Mouse (Mus musculus) adipocyte (in vitro differentiated cells): ENCODE data around the gene BC017158.
"Not testable (repeated sequence)": the region's sequence is repeated elsewhere in the genome, so short reads cannot be mapped to it uniquely, and the experiment has no call there.

Experiments used
- DNase-seq: peaks from one replicate; pipeline ENCODE4 v3.0.0-alpha.2; 2016; ENCODE audit warnings: low spot score

BC017158 gene

DNA sequence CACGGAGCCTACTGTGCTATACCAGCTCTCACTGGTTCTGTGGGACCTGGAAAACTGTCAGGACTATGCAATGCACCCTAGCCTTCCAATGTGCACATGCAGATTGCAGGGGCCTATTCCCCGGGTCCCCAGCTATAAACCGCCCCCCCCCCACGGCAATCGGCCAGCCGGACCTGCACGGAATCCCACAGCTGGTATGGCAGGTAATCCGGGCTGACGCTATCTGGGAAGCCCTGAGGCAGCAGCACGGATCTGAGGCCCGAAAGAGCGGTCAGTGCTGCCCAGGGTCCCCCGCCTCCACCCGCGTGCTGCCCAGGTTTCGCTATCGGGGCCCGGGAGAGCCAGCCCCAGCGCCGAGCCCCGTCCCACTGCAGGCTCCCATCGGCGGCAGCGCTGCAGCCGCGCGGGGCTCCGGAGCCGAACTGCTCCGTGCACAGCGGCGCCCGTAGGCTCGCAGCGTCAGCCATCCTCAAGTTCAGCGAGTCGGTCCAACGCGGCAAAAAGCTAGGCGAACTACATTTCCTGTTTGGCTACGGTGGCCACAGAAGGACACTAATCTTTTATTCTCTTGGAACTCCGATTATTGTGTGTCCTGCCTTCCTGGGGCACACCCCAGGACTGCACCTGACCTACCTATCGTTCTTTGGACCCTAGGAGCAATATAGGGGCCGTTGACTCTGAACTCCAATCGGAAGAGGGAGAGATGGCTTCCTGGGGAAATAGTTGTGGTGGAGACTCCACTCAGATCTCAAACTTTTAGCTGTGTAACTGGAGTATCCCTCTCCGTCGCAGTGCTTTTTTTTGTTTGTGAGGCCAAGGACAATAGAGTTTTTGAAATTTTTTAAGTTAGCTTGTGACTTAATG, at the start of gene BC017158:
BC017158 (minus strand) TSS at position 554 of the 864 bp plus-strand sequence.
- DNase-seq = peak; percentile 67

DNA sequence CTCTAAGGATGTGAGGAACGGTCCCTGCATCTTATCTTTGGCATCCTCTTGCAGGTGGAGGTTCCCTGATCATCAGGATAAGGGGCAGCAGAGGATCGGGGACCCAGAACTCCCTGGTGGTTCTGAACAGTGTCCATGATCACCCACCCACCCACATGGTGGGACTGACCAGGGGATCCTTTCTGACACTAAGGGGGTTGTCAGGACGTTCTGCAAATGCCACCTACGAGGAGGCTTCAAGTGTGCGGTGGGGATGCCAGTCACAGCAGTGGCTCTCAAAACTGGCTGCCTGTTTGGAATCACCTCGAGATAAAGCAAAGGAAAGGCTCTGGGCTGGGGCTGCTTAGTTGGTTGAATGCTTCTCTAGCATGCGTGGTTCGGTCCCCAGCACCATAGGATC, 49.0 kb upstream of the BC017158 start:
- DNase-seq = no peak

DNA sequence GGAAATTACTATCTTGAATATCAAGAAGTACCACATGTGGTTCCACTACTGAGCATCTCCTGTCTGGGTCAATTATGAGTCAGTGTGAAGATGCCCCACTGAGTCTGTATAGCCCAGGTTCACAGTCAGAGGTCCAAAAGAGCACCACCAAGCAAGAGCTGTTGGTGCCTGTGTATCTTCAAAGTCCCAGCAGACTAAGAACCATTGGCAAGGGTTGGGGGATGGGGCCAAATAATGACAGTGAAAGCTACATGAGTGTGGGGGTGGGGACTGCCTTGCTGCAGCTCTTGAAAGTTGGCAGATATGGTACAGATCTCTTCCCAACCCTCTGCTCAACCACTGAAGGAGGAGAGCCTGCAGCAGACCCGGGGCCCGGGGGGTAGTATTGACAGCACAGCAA, 48.6 kb upstream of the BC017158 start:
- no peak for DNase-seq

DNA sequence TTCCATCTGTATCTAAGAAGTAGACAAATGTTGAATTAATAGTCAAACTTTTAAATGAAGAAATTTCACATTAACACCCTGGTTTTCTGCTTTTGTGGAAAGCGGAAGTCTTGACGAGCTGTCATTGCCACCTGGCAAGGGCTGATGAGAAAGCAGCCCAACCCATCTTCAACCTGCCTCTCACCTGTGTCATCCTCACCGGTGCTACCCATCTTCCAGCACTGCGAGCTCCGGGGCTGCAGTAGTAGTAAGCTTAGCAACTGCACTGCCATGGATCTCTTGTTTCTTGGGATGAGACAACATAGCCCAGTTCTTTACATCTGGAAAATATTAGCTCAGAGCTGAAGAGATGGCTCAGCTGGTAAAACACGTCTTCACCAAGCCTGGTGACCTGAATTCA, 47.7 kb upstream of the BC017158 start:
- no peak for DNase-seq

DNA sequence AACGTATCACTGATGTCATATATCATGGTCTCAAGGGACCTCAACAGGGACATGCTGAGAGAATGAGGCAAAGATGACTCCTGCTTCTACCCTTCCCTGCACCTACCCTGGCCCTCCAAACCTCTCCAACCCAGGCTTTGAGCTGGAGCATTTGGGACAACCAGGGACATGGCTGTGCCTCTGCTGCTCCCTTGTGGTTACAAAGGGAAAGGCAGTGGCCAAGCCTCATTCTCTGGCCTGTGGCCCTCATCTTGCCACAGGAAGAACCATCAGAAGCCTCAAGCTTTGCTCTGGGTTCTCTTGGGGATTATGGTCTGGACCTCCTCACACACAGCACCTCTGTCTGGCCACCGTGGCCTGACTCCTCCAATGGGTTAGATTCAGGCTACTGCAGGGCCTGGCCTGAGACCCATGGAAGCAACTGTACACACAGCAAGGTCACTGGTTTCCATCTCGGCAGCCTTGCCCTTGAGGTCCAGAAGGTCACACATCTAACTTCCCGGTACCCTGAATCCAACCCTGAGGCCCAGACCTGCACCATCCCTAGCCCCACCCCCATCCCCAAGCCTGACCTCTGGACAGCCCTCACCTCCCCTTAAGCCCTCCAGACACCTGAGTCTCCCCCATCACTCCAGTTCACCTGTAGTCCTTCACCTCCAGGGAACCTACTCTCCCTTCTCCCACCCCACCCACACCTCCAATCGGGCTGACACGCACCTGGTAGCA, 47.1 kb upstream of the BC017158 start:
- DNase-seq = peak; percentile 78

DNA sequence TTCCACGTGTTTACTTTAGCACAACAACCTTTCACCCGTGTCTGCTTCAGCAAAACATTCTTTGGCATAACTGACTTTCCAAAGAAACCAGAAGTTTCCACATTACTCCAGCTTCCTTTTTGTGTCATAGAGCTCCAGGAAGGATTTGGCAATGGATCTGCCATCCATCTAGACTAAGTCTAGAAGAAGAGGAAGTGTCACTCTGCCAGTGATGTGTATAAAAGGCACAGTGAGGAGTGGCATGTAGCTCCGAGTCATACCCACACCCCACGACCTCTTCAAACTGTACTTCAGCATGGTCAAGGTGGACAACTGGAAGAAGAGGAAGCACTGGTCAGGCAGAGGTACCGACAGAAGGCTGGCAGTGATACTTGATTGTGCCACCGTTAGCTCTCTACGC, 46.5 kb upstream of the BC017158 start:
- DNase-seq = peak; percentile 43

DNA sequence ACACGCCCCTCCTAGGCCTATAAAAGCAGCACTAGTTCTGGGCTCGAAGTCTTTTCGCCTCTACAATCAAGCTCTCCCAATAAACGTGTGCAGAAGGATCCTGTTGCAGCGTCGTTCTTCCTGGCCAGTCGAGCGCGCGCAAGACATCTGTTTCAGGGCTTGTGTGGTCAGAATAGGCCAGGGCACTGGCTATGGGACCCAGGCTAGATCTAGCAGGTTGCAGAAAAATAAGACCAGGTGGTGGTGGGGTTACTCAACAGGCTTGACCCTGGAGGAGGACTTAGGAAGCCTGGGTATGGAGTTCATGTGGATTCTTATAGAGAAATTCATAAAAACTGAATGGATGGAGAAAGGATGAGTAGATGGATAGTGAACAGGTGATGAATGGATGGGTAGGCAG, 44.7 kb upstream of the BC017158 start:
- DNase-seq = not testable (repeated sequence)

DNA sequence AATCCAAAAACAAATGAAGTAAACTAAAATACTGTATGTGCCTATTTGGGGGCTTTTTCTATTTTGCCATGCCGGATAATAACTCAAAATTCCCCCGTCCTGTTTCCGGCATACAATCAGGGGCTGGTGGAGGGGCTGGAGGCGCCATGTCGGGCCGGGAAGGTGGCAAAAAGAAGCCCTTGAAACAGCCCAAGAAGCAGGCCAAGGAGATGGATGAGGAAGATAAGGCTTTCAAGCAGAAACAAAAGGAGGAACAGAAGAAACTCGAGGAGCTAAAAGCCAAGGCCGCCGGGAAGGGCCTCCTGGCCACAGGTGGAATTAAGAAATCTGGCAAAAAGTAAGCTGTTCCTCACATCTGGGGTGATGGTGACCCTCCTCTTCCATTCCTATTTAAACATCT, 42.4 kb upstream of the BC017158 start:
- DNase-seq = not testable (repeated sequence)

DNA sequence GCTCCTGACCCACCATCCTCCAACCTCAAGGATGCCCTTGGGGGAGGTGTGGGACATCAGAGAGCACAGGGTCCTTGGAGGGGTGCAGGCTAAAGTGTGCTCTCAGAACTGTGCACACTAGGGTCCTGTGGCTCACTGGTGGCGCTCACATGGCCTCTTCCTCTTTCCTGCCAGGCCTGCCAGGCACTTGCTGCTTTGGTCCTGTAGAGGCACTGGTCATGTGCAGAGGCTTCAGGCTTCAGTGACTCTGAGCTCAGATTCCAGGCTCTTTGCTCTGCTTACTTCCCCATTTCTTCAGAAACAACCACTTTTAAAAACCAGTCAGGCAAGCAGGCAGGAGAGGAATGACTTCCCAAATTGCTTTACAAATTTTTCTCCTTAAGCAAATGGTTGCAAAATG, 34.9 kb upstream of the BC017158 start:
- no peak for DNase-seq

DNA sequence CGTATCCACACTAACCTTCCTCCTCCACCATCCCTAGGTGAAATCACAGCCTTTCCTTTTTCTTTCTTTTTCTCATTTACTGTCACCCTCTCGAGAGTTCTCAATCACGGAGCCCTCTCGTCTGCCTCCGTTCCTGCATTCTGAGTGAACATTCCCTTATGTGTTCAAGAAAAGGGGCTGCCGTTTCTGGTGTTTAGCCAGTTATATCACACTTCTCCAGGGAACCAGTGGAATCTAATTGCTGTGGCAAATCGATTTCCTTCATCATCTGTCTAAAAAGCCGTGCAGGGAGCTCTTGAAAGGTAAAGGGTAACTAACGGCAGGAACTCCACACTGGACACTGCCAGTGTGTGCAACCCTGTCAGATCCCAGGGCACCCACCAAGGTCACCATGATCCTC, 33.0 kb upstream of the BC017158 start:
- DNase-seq = no peak

DNA sequence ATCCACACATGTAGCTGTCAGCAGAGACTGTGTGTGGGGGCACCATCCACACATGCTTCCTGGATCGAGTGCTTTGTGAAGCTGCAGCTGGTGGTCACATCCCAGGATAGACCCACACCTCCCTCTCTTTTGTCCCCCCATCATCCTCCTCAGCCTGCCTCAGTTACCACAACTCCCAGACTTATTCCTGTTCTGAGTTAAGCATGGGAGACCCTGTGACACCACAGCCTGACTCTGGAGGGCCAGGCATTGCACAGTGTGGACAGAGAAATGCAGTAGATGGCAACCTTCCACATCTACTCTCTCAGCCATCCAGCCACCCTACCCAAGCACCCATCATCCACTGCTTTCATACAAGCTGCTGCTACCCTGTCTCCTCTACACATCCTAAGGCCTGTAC, 27.0 kb upstream of the BC017158 start:
- DNase-seq = no peak

DNA sequence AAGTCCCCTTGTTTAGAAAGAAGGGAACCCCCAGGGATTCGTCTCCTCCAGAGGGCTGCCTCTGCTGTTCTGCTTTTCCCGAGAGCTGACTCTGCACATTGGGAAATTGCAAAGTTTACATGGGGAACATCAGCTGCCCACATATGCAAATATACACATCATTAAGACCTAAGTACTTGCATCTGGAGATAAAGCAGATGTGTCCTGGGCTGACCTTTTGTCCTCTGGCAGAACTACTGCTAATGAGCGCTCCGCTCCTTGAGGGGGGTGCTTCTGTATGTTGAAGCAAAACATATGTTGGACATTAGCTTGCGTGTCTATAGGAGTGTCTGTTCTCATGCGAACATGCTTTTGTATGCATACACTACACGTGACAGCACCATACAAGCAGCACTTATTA, 23.3 kb upstream of the BC017158 start:
- no peak for DNase-seq

DNA sequence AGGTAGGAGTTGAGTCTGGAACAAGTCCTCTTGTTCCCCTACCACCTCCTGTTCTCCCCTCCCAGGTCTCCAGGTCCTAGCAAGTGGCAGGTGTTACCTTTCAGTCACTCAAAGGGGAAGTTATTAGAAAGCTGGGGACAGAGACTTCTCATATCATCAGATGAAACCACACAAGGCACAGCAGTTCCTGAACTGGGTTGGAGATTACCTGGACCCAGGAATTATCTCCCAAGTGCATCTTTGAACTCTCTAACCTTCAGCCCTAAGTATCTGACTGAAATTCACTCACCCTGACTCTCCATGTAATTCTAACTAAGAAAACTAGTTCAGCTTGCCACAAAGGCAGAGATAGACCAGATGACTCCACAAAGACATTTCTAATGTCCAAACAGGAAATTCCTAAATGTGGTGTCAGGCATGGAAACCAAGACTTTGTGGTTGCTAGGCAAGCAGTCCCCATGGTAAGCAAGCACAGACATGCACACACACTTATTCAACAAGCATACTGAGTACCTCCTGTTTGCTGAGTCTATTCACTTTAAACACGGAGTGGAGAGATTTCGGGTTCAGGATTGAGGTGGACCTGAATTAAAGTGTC, 22.3 kb upstream of the BC017158 start:
- DNase-seq = no peak

DNA sequence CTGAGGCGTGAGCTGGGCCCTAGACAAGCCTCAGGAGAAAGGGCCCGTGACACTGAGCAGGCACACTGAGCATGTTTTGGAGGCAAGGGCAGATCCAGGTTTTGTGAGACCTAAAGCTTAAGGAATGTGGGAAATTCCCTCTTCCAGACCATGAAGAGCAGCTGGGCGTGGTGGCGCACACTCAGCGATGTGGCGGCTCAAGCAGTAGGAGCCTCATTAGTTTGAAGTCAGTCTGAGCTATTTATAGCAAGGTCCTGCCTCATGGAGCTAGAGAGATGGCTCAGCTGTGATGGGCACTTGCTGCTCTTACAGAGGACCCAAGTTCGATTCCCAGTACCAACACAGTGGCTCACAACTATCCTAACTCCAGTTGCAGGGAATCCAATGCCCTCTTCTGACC, 21.2 kb upstream of the BC017158 start:
- no peak for DNase-seq

DNA sequence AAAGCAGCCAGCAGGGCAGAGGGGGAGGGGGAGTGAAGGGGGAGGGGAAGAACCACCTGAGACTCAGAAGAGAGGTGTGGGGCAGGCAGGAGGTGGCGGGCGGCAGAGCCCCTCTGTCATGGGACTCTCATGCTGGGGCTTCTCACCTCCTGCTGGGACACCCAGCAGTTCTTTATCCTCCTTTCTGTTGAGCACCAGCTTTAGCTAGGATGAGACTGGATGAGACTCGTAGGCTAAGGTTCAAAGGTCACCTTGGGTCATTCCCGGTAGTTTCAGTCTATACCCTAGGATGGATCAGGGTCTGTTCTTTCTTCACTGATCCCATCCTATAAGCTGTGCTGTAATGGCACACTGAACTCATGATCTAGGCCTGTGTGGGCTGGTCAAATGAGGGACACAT, 19.0 kb upstream of the BC017158 start:
- DNase-seq = no peak

DNA sequence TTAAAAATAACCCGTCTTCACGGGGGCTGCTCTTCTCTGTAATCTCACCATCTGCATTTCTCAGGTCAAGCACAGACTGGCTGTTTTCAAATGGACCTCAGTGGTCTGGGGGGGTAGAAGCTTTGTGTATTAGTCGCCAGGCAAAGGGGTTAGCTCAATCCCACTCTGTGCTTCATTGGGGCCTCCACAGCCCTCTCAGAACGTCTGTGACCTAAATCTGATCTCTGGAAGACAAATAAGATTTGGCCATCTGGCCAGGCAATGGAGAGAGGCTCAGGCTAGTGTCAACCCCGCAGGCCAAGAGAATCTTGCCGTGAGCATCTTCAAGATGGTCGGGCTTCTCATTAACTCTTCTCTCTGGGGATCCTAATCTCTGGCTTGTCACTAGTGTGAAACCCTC, 16.5 kb upstream of the BC017158 start:
- DNase-seq = no peak

DNA sequence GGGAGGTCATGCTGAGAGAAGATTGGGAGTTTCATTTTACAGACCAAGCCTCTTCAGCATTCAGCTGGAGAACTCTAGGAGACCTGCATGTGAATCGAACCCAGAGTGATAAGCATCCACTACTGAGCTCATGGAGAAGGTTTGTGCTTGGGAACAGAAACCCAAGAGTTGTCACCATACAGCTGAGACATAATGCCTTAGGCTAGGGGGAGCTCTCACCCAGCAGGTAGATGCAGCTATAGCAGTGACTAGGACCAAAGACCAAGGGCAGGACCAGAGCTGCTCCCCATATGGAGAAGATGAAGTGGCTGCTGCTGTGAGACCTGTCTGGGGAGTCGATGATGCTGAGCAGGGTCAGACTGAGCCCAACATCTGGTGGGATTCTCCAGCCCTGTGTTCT, 15.6 kb upstream of the BC017158 start:
- no peak for DNase-seq

DNA sequence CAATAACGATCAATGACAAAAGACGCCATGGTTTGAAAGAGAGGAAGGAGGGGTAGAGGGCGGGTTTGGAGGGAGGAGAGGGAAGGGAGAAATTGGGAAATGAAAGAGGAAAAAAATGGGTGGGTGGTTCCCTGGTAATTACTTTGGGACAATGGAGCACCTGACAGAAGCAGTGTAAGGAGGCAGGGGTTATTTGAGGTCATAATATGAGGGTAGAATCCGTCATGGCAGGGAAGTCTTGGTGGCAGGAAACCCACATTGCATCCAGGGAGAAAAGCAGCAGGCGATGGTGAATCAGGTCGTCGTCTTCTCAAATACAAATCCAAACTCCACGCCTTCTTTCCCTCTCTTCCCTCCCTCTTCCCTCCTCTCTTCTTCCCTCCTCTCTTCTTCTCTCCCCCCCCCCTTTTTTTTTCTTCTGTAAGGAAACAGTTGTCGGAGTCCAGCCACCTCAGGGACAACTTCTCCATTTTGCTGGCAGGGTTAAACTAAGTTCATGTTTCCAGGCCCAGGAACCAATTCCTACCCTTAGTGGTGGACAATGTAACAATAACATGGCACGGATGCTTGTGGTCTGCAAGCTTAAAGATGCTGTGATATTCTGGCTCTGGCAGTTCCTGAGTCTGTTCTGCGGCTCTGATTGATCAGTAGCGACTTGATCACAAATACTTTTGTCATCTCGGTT, 14.5 kb upstream of the BC017158 start:
- DNase-seq = no peak

DNA sequence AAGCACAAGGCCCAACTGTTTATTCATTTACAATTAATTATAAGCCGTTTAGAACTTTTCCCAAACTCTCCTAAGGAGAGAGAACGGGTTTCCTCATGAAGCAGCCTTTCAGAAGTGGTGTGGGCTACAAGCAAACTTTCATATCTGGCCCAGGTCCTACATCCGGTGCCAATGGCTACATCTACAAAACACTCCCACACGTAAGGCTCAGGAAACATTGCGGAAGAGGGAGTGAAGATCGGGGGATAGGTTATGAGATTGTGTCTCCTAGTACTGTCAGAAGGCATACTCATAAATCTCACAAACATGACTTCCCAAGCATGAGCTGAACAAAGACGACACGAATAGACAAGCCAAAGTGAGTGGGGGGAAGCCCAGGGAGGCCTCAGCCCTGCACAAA, 13.8 kb upstream of the BC017158 start:
- peak; percentile 23 for DNase-seq

DNA sequence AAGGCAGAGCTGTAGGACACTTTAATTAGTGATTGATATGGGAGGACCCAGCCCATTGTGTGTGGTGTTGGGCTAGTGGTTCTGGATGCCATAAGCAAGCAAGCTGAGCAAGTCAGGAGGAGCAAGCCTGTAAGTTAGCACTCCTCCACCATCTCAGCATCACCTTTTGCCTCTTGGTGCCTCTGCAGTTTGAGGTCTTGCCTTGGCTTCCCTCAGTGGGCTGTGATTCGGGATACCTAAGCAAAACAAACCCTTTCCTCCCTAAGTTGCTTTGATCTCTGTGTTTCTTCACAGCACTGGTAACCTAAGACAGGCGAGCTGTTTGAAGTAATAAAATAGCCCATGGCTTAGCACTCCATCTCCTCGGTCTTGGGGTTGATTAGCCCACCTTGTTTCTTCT, 13.3 kb upstream of the BC017158 start:
- no peak for DNase-seq

DNA sequence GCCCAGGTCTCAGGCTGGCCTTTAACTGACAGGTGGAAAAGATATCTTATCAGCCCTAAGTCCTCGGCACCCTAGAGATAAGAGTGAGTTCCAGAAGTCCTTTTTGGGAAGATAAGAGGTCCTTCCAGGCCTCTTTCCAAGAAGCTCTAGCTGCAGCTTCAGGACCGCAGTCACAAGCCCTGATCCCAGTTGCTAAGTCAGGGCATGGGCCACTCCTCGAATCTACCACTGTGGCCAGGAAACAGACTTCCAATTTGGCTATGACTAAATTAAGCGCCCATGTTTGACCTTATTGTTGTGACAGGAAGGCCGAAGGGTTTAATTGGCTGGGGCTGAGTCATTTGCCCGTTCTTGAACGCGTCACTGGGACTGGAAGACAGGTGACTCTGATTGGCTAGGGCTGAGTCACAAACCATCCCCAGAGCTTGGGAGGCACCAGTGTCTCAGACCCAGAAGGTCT, 12.3 kb upstream of the BC017158 start:
- peak; percentile 26 for DNase-seq

DNA sequence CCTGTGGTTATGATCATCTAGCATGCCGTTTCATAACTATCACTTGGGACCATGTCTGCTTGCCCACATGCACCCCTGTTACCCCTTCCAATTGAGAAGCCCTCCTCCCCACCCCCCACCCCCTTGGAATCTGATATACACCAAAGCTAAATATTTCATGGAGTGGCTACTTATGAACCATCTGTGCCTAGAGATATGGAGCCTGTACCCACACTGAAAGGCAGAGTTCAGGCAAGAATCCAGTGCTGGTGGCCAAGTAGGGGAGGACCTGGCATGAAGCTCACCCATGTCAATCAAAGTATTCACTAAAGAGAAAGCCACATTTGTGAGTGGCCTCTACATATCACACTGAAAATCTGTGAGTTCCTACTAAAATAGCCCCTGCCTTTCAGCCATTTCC, 11.8 kb upstream of the BC017158 start:
- DNase-seq = peak; percentile 80
